Mouse (Mus musculus) limb, embryonic 12.5 days (tissue): Measurements from ENCODE around the gene Slc37a3. TPM values are rescaled to one million over a fixed set of nuclear protein-coding genes. Genes with fewer than 3 reads are reported as not detected.

ENCODE experiments used
- ATAC-seq: fragments of 200-750 bp; cut with Nextera tagmentation; 2 replicates; pipeline ENCODE4 v1.8.0; 2017; ENCODE audit warnings: low read depth, moderate TSS enrichment; ENCODE audit not compliant: insufficient number of reproducible peaks, insufficient read depth, low FRiP score, low TSS enrichment
- H3K27ac ChIP-seq: fragments of 300-500 bp; sonication (generic); 2 replicates; pipeline ENCODE4 v1.5.1; 2016; ENCODE audit warnings: mild to moderate bottlenecking, moderate library complexity
- H3K27me3 ChIP-seq: fragments of 300-500 bp; sonication (generic); 2 replicates; pipeline ENCODE4 v1.6.1; 2016; ENCODE audit warnings: mild to moderate bottlenecking, moderate library complexity
- H3K36me3 ChIP-seq: fragments of 300-500 bp; sonication (generic); 2 replicates; pipeline ENCODE4 v1.6.1; 2016; ENCODE audit warnings: mild to moderate bottlenecking, moderate library complexity
- H3K4me1 ChIP-seq: fragments of 300-500 bp; sonication (generic); replicated peaks from 2 replicates; pipeline ENCODE4 v1.6.1; 2016
- H3K4me2 ChIP-seq: fragments of 300-500 bp; sonication (generic); 2 replicates; pipeline ENCODE4 v1.6.1; 2016; ENCODE audit warnings: mild to moderate bottlenecking, moderate library complexity
- H3K4me3 ChIP-seq: fragments of 300-500 bp; sonication (generic); replicated peaks from 2 replicates; pipeline ENCODE4 v1.5.1; 2016; ENCODE audit warnings: mild to moderate bottlenecking
- H3K9ac ChIP-seq: fragments of 300-500 bp; sonication (generic); replicated peaks from 2 replicates; pipeline ENCODE4 v1.6.1; 2016; ENCODE audit warnings: mild to moderate bottlenecking, moderate library complexity
- H3K9me3 ChIP-seq: fragments of 300-500 bp; sonication (generic); 2 replicates; pipeline ENCODE4 v1.6.1; 2016; ENCODE audit warnings: mild to moderate bottlenecking, moderate library complexity
- WGBS: fragments of 180-500 bp; shearing (Covaris S2); methylation state at CpG from one replicate; pipeline ENCODE4 v1.1.7; 2016; 5-methylcytosine and 5-hydroxymethylcytosine counted together
- polyA plus RNA-seq: library from polyadenylated mRNA; unstranded; fragments of >200 nt; fragmentation: Nextera tagmentation; extraction: Ambion mirVana; gene quantifications from 2 replicates; pipeline ENCODE4 v1.2.1, GENCODE M21; 2016

Slc37a3 gene
- polyA plus RNA-seq, 1 experiment from 2014 or later = 55.7 TPM

GRCm38 (mm10) chr6:39406480-39406879, 29.0 kb upstream of the Slc37a3 start:
- no peak for ATAC-seq
- Histone ChIP-seq H3K27me3 (no peaks in the 10 kb centered on the region), H3K9ac (no peak overlapping the region), H3K9me3 (no peaks in the 10 kb centered on the region), H3K4me3 (no peak overlapping the region), H3K4me1 (no peaks in the 10 kb centered on the region), H3K4me2 (no peak overlapping the region), H3K27ac (no peak overlapping the region), H3K36me3 (peaks cover 37% of the 10 kb centered on the region)
- 92% methylated on average over 5 of the region's 5 CpGs for WGBS

GRCm38 (mm10) chr6:39403136-39403535, 25.7 kb upstream of the Slc37a3 start:
- ATAC-seq = no peak
- Histone ChIP-seq H3K4me3 (no peak overlapping the region), H3K27ac (no peak overlapping the region), H3K9ac (no peak overlapping the region), H3K4me1 (no peaks in the 10 kb centered on the region), H3K27me3 (no peaks in the 10 kb centered on the region), H3K36me3 (peaks cover 41% of the 10 kb centered on the region), H3K9me3 (no peaks in the 10 kb centered on the region), H3K4me2 (no peak overlapping the region)
- WGBS = 56% methylated on average over 2 of the region's 2 CpGs

GRCm38 (mm10) chr6:39400343-39400742, 22.9 kb upstream of the Slc37a3 start:
- peaks cover 36% of the 10 kb centered on the region for H3K36me3 ChIP-seq
- ATAC-seq = no peak
- WGBS = 82% methylated on average over 7 of the region's 7 CpGs

GRCm38 (mm10) chr6:39398342-39398741, 20.9 kb upstream of the Slc37a3 start:
- no peaks in the 10 kb centered on the region for H3K27me3 ChIP-seq
- H3K4me2 ChIP-seq = no peak overlapping the region
- H3K36me3 ChIP-seq = peaks cover 20% of the 10 kb centered on the region
- WGBS = 86% methylated on average over 9 of the region's 9 CpGs
- no peak overlapping the region for H3K4me3 ChIP-seq
- H3K4me1 ChIP-seq = no peaks in the 10 kb centered on the region
- no peak overlapping the region for H3K9ac ChIP-seq
- ATAC-seq = no peak
- no peak overlapping the region for H3K27ac ChIP-seq
- H3K9me3 ChIP-seq = no peaks in the 10 kb centered on the region

More at GRCm38 (mm10) chr6:39400343-39400742, 22.9 kb upstream of the Slc37a3 start:
- Histone ChIP-seq H3K27me3 (no peaks in the 10 kb centered on the region), H3K4me3 (no peak overlapping the region), H3K4me1 (no peaks in the 10 kb centered on the region), H3K9ac (no peak overlapping the region), H3K27ac (no peak overlapping the region), H3K9me3 (no peaks in the 10 kb centered on the region), H3K4me2 (no peak overlapping the region)

GRCm38 (mm10) chr6:39397046-39397445, 19.6 kb upstream of the Slc37a3 start:
- Histone ChIP-seq H3K4me1 (no peaks in the 10 kb centered on the region), H3K4me2 (no peak overlapping the region), H3K27me3 (no peaks in the 10 kb centered on the region), H3K4me3 (no peak overlapping the region), H3K9ac (no peak overlapping the region), H3K27ac (no peak overlapping the region), H3K9me3 (no peaks in the 10 kb centered on the region), H3K36me3 (peaks cover 17% of the 10 kb centered on the region)
- 93% methylated on average over 6 of the region's 6 CpGs for WGBS
- ATAC-seq = no peak

GRCm38 (mm10) chr6:39395916-39396315, 18.4 kb upstream of the Slc37a3 start:
- H3K4me2 ChIP-seq = no peak overlapping the region
- no peak overlapping the region for H3K4me3 ChIP-seq
- H3K36me3 ChIP-seq = peaks cover 17% of the 10 kb centered on the region
- no peaks in the 10 kb centered on the region for H3K4me1 ChIP-seq
- ATAC-seq = no peak
- 74% methylated on average over 4 of the region's 4 CpGs for WGBS
- H3K9ac ChIP-seq = no peak overlapping the region
- H3K9me3 ChIP-seq = no peaks in the 10 kb centered on the region
- H3K27ac ChIP-seq = no peak overlapping the region
- H3K27me3 ChIP-seq = no peaks in the 10 kb centered on the region

GRCm38 (mm10) chr6:39395471-39395870, 18.0 kb upstream of the Slc37a3 start:
- ATAC-seq = no peak

GRCm38 (mm10) chr6:39389988-39390387, 12.5 kb upstream of the Slc37a3 start:
- no peaks in the 10 kb centered on the region for H3K36me3 ChIP-seq
- ATAC-seq = no peak
- H3K9me3 ChIP-seq = no peaks in the 10 kb centered on the region
- no peak overlapping the region for H3K4me3 ChIP-seq
- no peaks in the 10 kb centered on the region for H3K27me3 ChIP-seq
- no peak overlapping the region for H3K9ac ChIP-seq
- H3K4me2 ChIP-seq = no peak overlapping the region
- H3K4me1 ChIP-seq = no peaks in the 10 kb centered on the region
- WGBS = 84% methylated on average over 2 of the region's 2 CpGs
- no peak overlapping the region for H3K27ac ChIP-seq

More at GRCm38 (mm10) chr6:39395471-39395870, 18.0 kb upstream of the Slc37a3 start:
- Histone ChIP-seq H3K27me3 (no peaks in the 10 kb centered on the region), H3K9me3 (no peaks in the 10 kb centered on the region), H3K4me3 (no peak overlapping the region), H3K4me1 (no peaks in the 10 kb centered on the region), H3K9ac (no peak overlapping the region), H3K4me2 (no peak overlapping the region), H3K27ac (no peak overlapping the region), H3K36me3 (peaks cover 17% of the 10 kb centered on the region)
- 67% methylated on average over 4 of the region's 4 CpGs for WGBS

- WGBS = 9% methylated on average over 20 of the region's 20 CpGs
- peaks cover 14% of the 10 kb centered on the region for H3K27me3 ChIP-seq
- H3K4me2 ChIP-seq = peak within 1 kb of the TSS; percentile 63
- no peaks in the 10 kb centered on the region for H3K36me3 ChIP-seq
- H3K27ac ChIP-seq = no peak within 1 kb of the TSS
- H3K9me3 ChIP-seq = no peaks in the 10 kb centered on the region
- peak within 1 kb of the TSS; percentile 42; the same call in 1 of the 2 replicates for H3K9ac ChIP-seq
- peaks cover 11% of the 10 kb centered on the region for H3K4me1 ChIP-seq
- peak within 1 kb of the TSS; percentile 33 for H3K4me3 ChIP-seq
- ATAC-seq = no peak
Measured at GRCm38 (mm10) chr6:39381125-39381880, 3.8 kb upstream of the Slc37a3 start, which contains the start of gene Rab19. TSS of gene Rab19 (plus strand) at chr6:39381175.

- no peak overlapping the region for H3K4me3 ChIP-seq
- WGBS = 85% methylated on average over 3 of the region's 3 CpGs
- no peak overlapping the region for H3K27ac ChIP-seq
- H3K4me2 ChIP-seq = no peak overlapping the region
- no peak overlapping the region for H3K9ac ChIP-seq
- H3K9me3 ChIP-seq = no peaks in the 10 kb centered on the region
- H3K27me3 ChIP-seq = peaks cover 14% of the 10 kb centered on the region
- ATAC-seq = no peak
- H3K36me3 ChIP-seq = no peaks in the 10 kb centered on the region
- peaks cover 18% of the 10 kb centered on the region for H3K4me1 ChIP-seq
Measured at GRCm38 (mm10) chr6:39380276-39380675, 2.8 kb upstream of the Slc37a3 start.

GRCm38 (mm10) chr6:39379749-39380148, 2.3 kb upstream of the Slc37a3 start:
- Histone ChIP-seq H3K36me3 (peaks cover 3% of the 10 kb centered on the region; the same call in 1 of the 2 replicates), H3K27ac (no peak overlapping the region), H3K4me1 (peaks cover 18% of the 10 kb centered on the region), H3K9ac (no peak overlapping the region), H3K27me3 (peaks cover 14% of the 10 kb centered on the region), H3K9me3 (no peaks in the 10 kb centered on the region), H3K4me3 (no peak overlapping the region), H3K4me2 (no peak overlapping the region)
- WGBS = 80% methylated on average over 8 of the region's 8 CpGs
- no peak for ATAC-seq

- Histone ChIP-seq H3K36me3 (peaks cover 8% of the 10 kb centered on the region), H3K4me2 (no peak overlapping the region), H3K4me1 (peaks cover 18% of the 10 kb centered on the region), H3K9ac (no peak overlapping the region), H3K9me3 (no peaks in the 10 kb centered on the region), H3K4me3 (no peak overlapping the region), H3K27ac (no peak overlapping the region), H3K27me3 (peaks cover 14% of the 10 kb centered on the region)
- ATAC-seq = no peak
- 56% methylated on average over 4 of the region's 4 CpGs for WGBS
Measured at GRCm38 (mm10) chr6:39379224-39379623, 1.7 kb upstream of the Slc37a3 start.
